Mouse (Mus musculus): Measurements from ENCODE around the gene Mcm3ap.

GRCm38 (mm10) chr10:76442178-76443088 is 26.3 kb upstream of the Mcm3ap start, which contains the start of gene Pcnt:
- peak; percentile 90 for TF ChIP-seq CTCF (IDR thresholded peaks at IDR 0.05; ENCODE audit: low read depth)
- peak; percentile 52 for TF ChIP-seq EP300 (IDR thresholded peaks at IDR 0.05; ENCODE audit: low read depth)

Data from liver, embryonic 14.5 days (tissue).